Mouse (Mus musculus) hindbrain, embryonic 13.5 days (tissue): ENCODE data around the gene Gm7137. TPM values are rescaled to one million over a fixed set of nuclear protein-coding genes. Genes with fewer than 3 reads are reported as not detected.
"Not testable (repeated sequence)": the region's sequence is repeated elsewhere in the genome, so short reads cannot be mapped to it uniquely, and the experiment has no call there.

Experiments used
- ATAC-seq: fragments of 200-750 bp; cut with Nextera tagmentation; 2 replicates; pipeline ENCODE4 v1.8.0; 2017; ENCODE audit warnings: moderate TSS enrichment; ENCODE audit not compliant: low FRiP score
- H3K27ac ChIP-seq: fragments of 300-500 bp; sonication (generic); 2 replicates; pipeline ENCODE4 v1.5.1; 2015; ENCODE audit warnings: inconsistent platforms, mild to moderate bottlenecking, moderate library complexity
- H3K27me3 ChIP-seq: fragments of 300-500 bp; sonication (generic); 2 replicates; pipeline ENCODE4 v1.6.1; 2015; ENCODE audit warnings: mild to moderate bottlenecking, inconsistent platforms
- H3K36me3 ChIP-seq: fragments of 300-500 bp; sonication (generic); 2 replicates; pipeline ENCODE4 v1.6.1; 2015; ENCODE audit warnings: mild to moderate bottlenecking, inconsistent platforms
- H3K4me1 ChIP-seq: fragments of 300-500 bp; sonication (generic); replicated peaks from 2 replicates; pipeline ENCODE4 v1.6.1; 2015; ENCODE audit warnings: inconsistent platforms
- H3K4me2 ChIP-seq: fragments of 300-500 bp; sonication (generic); 2 replicates; pipeline ENCODE4 v1.6.1; 2015; ENCODE audit warnings: inconsistent platforms, mild to moderate bottlenecking, moderate library complexity
- H3K4me3 ChIP-seq: fragments of 300-500 bp; sonication (generic); 2 replicates; pipeline ENCODE4 v1.5.1; 2015; ENCODE audit warnings: mild to moderate bottlenecking, inconsistent platforms
- H3K9ac ChIP-seq: fragments of 300-500 bp; sonication (generic); 2 replicates; pipeline ENCODE4 v1.6.1; 2015; ENCODE audit warnings: mild to moderate bottlenecking, inconsistent platforms
- H3K9me3 ChIP-seq: fragments of 300-500 bp; sonication (generic); 2 replicates; pipeline ENCODE4 v1.6.1; 2016; ENCODE audit warnings: inconsistent platforms
- WGBS: fragments of 180-500 bp; shearing (Covaris S2); methylation state at CpG from one replicate; pipeline ENCODE4 v1.1.7; 2015; 5-methylcytosine and 5-hydroxymethylcytosine counted together
- polyA plus RNA-seq: library from polyadenylated mRNA; unstranded; fragments of >200 nt; fragmentation: Nextera tagmentation; extraction: Ambion mirVana; gene quantifications from 2 replicates; pipeline ENCODE4 v1.2.1, GENCODE M21; 2015

Gene Gm7137
- polyA plus RNA-seq, 1 experiment from 2014 or later: not detected

DNA sequence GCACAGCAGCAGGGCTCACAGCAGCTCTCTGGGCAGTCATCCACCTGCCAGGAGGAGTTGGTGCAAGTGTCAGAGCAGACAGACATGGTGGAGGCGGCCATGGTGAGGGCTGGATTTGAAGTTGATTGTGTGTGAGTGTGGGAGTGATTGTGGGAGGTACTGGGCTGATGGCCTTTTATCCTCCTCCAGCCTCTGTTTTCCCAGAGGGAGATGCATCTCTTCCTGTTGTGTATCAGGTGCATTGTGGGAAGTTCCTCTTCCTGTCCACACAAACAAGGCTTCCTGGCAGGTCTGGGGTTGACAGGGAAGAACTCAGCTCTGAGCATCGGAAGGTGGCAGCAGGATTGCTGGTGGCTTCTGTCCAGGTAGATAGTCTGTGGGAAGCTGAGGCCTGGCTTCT is 7.0 kb upstream of the Gm7137 start, which contains the start of gene Gm9639:
Gene Gm9639, minus strand, starts transcription at position 101 of the 400 bp plus-strand sequence.
- no peak for ATAC-seq
- H3K9me3 ChIP-seq: no peaks in the 10 kb centered on the region
- 67% methylated on average over 2 of the region's 2 CpGs for WGBS

DNA sequence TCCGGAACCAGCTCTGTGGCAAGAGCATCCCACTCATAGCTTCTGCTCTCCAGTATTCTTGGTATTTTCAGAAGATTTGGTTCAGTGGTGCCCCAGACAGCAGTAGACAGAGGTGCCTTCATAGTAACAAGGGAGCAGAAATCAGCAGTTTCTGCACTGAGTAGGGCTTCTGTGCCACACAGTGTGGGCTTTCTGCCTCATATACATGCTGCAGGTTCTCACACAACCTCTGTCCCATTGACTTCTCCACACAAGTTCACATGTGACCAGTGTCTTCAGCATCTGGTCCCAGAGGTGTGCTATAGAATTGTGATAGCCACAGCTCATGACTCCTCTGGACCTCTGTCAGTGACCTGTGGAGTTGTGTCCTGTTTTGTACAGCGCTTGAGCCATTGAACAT is 621 bp upstream of the Gm7137 start:
- no peaks in the 10 kb centered on the region for H3K36me3 ChIP-seq
- no peaks in the 10 kb centered on the region for H3K4me1 ChIP-seq
- H3K4me3 ChIP-seq: no peak overlapping the region
- H3K9ac ChIP-seq: no peak overlapping the region
- H3K4me2 ChIP-seq: no peak overlapping the region
- 85% methylated on average over 2 of the region's 2 CpGs for WGBS
- ATAC-seq: no peak
- no peaks in the 10 kb centered on the region for H3K27me3 ChIP-seq
- H3K27ac ChIP-seq: no peak overlapping the region
- no peaks in the 10 kb centered on the region for H3K9me3 ChIP-seq

More for the DNA sequence above, 7.0 kb upstream of the Gm7137 start, which contains the start of gene Gm9639:
- Histone ChIP-seq H3K4me3 (no peak within 1 kb of the TSS), H3K27ac (no peak within 1 kb of the TSS), H3K4me1 (peaks cover 10% of the 10 kb centered on the region; the same call in 1 of the 2 replicates), H3K4me2 (no peak within 1 kb of the TSS), H3K9ac (no peak within 1 kb of the TSS), H3K36me3 (no peaks in the 10 kb centered on the region), H3K27me3 (no peaks in the 10 kb centered on the region)

DNA sequence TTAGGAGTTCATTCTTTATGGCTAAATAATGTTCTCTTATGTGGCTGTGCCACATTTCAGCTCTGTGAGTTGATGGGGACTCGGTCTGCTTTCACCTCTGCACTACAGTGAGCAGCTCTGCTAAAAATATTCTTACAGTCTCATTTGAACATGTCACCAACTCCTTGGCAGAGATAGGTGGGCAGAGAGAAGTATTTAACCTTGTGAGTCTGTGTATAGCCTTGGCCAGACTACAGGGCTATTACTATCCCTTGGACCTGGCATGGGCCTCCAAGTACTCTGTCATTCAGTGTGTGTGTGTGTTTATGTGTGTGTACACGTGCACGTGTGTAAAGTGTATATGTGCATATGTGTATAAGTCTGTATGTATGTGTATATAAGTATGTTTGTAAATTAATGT is 4.6 kb downstream of the Gm7137 start:
- not testable (repeated sequence) for H3K4me2 ChIP-seq, H3K4me1 ChIP-seq, H3K27ac ChIP-seq, H3K4me3 ChIP-seq, H3K9me3 ChIP-seq, H3K27me3 ChIP-seq, H3K36me3 ChIP-seq, H3K9ac ChIP-seq, ATAC-seq
- 93% methylated on average over 3 of the region's 3 CpGs for WGBS

DNA sequence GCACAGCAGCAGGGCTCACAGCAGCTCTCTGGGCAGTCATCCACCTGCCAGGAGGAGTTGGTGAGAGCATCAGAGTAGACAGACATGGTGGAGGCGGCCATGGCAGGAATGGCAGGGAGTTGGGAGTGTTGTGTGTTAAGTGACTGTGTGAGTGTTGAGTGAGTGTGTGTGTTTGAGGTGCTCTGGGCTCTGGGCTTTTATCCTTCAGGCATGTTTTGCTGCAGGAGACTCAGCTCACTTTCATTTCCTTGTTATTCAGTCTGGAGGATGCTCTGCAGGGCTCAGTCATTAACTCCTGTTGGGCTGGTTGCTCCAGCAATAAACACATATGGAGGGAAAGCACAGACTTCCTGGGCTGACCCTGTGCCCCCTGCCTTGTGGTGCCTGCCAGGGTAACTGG is 5.6 kb downstream of the Gm7137 start, which contains the start of gene Gm3250:
Gene Gm3250, minus strand, starts transcription at position 101 of the 400 bp plus-strand sequence.
- H3K36me3 ChIP-seq, H3K27me3 ChIP-seq, H3K4me2 ChIP-seq, H3K9me3 ChIP-seq, H3K4me1 ChIP-seq, H3K9ac ChIP-seq, ATAC-seq, H3K27ac ChIP-seq, H3K4me3 ChIP-seq: not testable (repeated sequence)
- 78% methylated on average over 1 of the region's 1 CpGs for WGBS

DNA sequence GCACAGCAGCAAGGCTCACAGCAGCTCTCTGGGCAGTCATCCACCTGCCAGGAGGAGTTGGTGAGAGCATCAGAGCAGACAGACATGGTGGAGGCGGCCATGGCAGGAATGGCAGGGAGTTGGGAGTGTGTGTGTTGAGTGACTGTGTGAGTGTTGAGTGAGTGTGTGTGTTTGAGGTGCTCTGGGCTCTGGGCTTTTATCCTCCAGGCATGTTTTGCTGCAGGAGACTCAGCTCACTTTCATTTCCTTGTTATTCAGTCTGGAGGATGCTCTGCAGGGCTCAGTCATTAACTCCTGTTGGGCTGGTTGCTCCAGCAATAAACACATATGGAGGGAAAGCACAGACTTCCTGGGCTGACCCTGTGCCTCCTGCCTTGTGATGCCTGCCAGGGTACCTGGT is 11.2 kb downstream of the Gm7137 start, which contains the start of gene Gm7138:
Gene Gm7138, minus strand, starts transcription at position 101 of the 400 bp plus-strand sequence.
- not testable (repeated sequence) for H3K4me2 ChIP-seq, H3K4me1 ChIP-seq, H3K27me3 ChIP-seq, H3K4me3 ChIP-seq, H3K9me3 ChIP-seq, ATAC-seq, H3K36me3 ChIP-seq, H3K27ac ChIP-seq, H3K9ac ChIP-seq
- 70% methylated on average over 1 of the region's 1 CpGs for WGBS

DNA sequence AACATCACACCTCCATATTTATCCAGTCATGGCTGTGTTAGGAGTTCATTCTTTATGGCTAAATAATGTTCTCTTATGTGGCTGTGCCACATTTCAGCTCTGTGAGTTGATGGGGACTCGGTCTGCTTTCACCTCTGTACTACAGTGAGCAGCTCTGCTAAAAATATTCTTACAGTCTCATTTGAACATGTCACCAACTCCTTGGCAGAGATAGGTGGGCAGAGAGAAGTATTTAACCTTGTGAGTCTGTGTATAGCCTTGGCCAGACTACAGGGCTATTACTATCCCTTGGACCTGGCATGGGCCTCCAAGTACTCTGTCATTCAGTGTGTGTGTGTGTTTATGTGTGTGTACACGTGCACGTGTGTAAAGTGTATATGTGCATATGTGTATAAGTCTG is 15.9 kb downstream of the Gm7137 start:
- H3K4me2 ChIP-seq, H3K9me3 ChIP-seq, H3K27ac ChIP-seq, H3K36me3 ChIP-seq, H3K4me3 ChIP-seq, H3K27me3 ChIP-seq, H3K4me1 ChIP-seq, ATAC-seq, H3K9ac ChIP-seq: not testable (repeated sequence)
- WGBS: 93% methylated on average over 3 of the region's 3 CpGs

DNA sequence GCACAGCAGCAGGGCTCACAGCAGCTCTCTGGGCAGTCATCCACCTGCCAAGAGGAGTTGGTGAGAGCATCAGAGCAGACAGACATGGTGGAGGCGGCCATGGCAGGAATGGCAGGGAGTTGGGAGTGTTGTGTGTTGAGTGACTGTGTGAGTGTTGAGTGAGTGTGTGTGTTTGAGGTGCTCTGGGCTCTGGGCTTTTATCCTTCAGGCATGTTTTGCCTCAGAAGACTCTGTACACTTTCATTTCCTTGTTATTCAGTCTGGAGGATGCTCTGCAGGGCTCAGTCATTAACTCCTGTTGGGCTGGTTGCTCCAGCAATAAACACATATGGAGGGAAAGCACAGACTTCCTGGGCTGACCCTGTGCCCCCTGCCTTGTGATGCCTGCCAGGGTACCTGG is 16.8 kb downstream of the Gm7137 start, which contains the start of gene Gm3238:
Gene Gm3238, minus strand, starts transcription at position 101 of the 400 bp plus-strand sequence.
- H3K4me3 ChIP-seq, H3K4me2 ChIP-seq, ATAC-seq, H3K36me3 ChIP-seq, H3K27me3 ChIP-seq, H3K9me3 ChIP-seq, H3K4me1 ChIP-seq, H3K9ac ChIP-seq, H3K27ac ChIP-seq: not testable (repeated sequence)
- 75% methylated on average over 1 of the region's 1 CpGs for WGBS

DNA sequence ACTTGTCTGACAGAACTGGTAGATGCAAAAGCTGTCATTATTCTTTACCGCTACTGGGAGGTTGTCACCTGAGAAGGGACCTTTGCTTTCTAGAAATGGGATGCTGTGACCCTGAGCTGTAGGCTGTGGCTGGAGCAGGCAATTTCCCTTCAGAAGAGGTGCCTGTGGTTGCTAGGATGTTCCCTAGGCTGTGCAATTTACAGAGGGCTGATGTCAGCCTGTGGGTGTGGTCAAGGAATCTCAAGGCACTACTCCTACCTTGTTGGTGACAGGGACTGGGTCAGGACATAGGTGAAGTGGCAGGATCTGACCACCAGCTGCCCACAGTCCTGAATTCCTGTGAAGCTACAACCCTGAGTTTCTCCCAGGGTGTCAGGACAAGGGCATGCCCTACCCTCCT is 18.3 kb downstream of the Gm7137 start:
- no peaks in the 10 kb centered on the region for H3K27me3 ChIP-seq
- no peaks in the 10 kb centered on the region for H3K9me3 ChIP-seq
- no peak overlapping the region for H3K9ac ChIP-seq
- 81% methylated on average over 1 of the region's 1 CpGs for WGBS
- H3K27ac ChIP-seq: no peak overlapping the region
- H3K4me1 ChIP-seq: no peaks in the 10 kb centered on the region
- no peaks in the 10 kb centered on the region for H3K36me3 ChIP-seq
- no peak overlapping the region for H3K4me2 ChIP-seq
- ATAC-seq: no peak
- H3K4me3 ChIP-seq: no peak overlapping the region

- WGBS: no CpG with 5 or more reads among the region's 1 CpGs
- H3K9ac ChIP-seq: not testable (repeated sequence)
Observed at GRCm38 (mm10) chr10:77759582-77759981, 28.4 kb downstream of the Gm7137 start, which contains the start of gene Gm3233. Gm3233 (minus strand) TSS chr10:77759682.

DNA sequence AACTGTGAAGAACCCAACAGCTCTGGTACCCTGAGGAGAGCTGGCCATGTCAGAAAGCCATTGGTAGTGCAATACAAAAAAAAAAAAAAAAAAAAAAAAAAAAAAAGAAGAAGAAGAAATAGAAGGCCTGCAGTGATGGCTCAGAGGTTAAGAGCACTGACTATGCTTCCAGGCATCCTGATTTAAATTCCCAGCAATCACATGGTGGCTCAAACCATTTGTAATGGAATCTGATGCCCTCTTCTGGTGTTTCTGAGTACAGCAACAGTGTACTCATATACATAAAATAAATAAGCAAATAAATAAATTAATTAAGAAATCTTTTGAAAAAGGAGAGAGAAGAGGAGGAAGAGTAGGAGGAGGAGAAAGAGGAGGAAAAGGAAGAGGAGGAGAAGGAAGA is 34.6 kb downstream of the Gm7137 start:
- no peak overlapping the region for H3K9ac ChIP-seq
- H3K27ac ChIP-seq: no peak overlapping the region
- H3K4me3 ChIP-seq: no peak overlapping the region
- H3K36me3 ChIP-seq: no peaks in the 10 kb centered on the region
- H3K4me2 ChIP-seq: no peak overlapping the region
- no peak for ATAC-seq
- no peaks in the 10 kb centered on the region for H3K27me3 ChIP-seq
- H3K4me1 ChIP-seq: no peaks in the 10 kb centered on the region
- H3K9me3 ChIP-seq: no peaks in the 10 kb centered on the region

More at GRCm38 (mm10) chr10:77759582-77759981, 28.4 kb downstream of the Gm7137 start, which contains the start of gene Gm3233:
- not testable (repeated sequence) for H3K4me3 ChIP-seq, H3K4me2 ChIP-seq, ATAC-seq, H3K27ac ChIP-seq, H3K9me3 ChIP-seq, H3K4me1 ChIP-seq, H3K27me3 ChIP-seq, H3K36me3 ChIP-seq

- not testable (repeated sequence) for H3K4me1 ChIP-seq, H3K9ac ChIP-seq, H3K4me3 ChIP-seq, ATAC-seq, H3K27me3 ChIP-seq, H3K9me3 ChIP-seq, H3K36me3 ChIP-seq, H3K4me2 ChIP-seq, H3K27ac ChIP-seq
- 63% methylated on average over 3 of the region's 3 CpGs for WGBS
Observed at GRCm38 (mm10) chr10:77752312-77752711, 35.7 kb downstream of the Gm7137 start.

DNA sequence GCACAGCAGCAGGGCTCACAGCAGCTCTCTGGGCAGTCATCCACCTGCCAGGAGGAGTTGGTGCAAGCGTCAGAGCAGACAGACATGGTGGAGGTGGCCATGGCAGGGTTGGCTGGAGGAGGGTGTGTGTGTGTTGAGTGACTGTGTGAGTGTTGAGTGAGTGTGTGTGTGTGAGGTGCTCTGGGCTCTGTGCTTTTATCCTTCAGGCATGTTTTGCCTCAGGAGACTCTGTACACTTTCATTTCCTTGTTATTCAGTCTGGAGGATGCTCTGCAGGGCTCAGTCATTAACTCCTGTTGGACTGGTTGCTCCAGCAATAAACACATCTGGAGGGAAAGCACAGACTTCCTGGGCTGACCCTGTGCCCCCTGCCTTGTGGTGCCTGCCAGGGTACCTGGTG is 36.7 kb downstream of the Gm7137 start, which contains the start of gene Gm9736:
Gene Gm9736, minus strand, starts transcription at position 101 of the 400 bp plus-strand sequence.
- not testable (repeated sequence) for H3K9ac ChIP-seq, H3K9me3 ChIP-seq, ATAC-seq, H3K27ac ChIP-seq, H3K36me3 ChIP-seq, H3K4me3 ChIP-seq, H3K27me3 ChIP-seq, H3K4me1 ChIP-seq, H3K4me2 ChIP-seq
- 76% methylated on average over 1 of the region's 1 CpGs for WGBS

DNA sequence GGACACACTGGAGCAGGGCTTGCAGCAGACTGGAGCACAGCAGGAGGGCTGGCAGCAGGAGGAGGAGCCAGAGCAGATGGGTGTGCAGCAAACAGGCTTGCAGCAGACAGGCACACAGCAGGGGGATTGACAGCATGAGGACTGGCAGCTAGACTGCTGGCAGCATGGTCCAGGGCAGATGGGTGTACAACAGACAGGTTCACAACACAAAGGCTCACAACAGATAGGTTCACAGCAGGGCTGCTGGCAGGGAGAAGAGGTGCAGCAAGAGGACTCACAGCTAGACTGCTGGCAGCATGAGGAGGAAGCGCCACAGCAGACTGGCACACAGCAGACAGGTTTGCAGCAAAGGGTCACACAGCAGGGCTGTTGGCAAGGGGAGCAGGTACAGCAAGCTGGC is 37.3 kb downstream of the Gm7137 start:
- H3K9me3 ChIP-seq, H3K36me3 ChIP-seq, H3K27me3 ChIP-seq, H3K4me3 ChIP-seq, ATAC-seq, H3K27ac ChIP-seq, H3K9ac ChIP-seq, H3K4me1 ChIP-seq, H3K4me2 ChIP-seq: not testable (repeated sequence)
- 86% methylated on average over 1 of the region's 1 CpGs for WGBS
